Comparison of ENCODE assay signal across 8 mouse cellular contexts in the genomic region with DNA sequence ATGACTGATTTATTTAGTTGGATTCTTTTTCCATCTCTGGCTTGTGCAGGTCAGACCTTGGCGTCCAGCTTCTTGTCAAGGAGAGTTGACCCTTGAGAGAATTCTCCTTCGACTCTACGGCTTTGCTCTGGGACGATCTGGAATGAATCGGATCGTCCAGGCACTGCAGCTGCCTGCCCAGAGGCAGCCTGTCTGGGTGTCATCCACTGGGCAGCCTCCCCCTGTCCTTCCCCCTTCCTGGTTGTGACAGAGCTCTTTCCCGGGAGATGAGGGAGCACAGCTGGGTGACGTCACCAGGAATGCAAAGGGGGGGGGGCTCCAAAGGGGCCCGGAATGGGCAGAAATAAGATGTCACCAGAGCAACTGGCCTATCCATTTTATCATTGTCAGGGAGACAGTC.
DNase-seq lines count a peak whose midpoint lies in the region; ATAC-seq lines count a peak whose summit lies in the region.

No protein-coding gene starts in this region.

- 0 out of 2 replicates have a peak, but pooled peaks cover 4% of the 10 kb centered on the region for H3K4me1 ChIP-seq in kidney, embryonic 14.5 days (ENCODE audit: control insufficient read depth, insufficient read depth, low read length)
- H3K4me1 ChIP-seq in embryonic facial prominence, embryonic 15.5 days = peaks cover 13% of the 10 kb centered on the region
- peaks cover 6% of the 10 kb centered on the region for H3K4me1 ChIP-seq in midbrain, embryonic 13.5 days (replicated peaks)

- H3K36me3 ChIP-seq in kidney, embryonic 14.5 days (ENCODE audit: control insufficient read depth, insufficient read depth, low read length) = no peaks in the 10 kb centered on the region
- H3K36me3 ChIP-seq in embryonic facial prominence, embryonic 15.5 days = no peaks in the 10 kb centered on the region
- H3K36me3 ChIP-seq in midbrain, embryonic 13.5 days = no peaks in the 10 kb centered on the region

- WGBS in kidney, embryonic 14.5 days = 1% methylated on average over 9 of the region's 9 CpGs
- 2% methylated on average over 9 of the region's 9 CpGs for WGBS in embryonic facial prominence, embryonic 15.5 days
- WGBS in midbrain, embryonic 13.5 days = 14% methylated on average over 9 of the region's 9 CpGs

- H3K27ac ChIP-seq in kidney, embryonic 14.5 days (ENCODE audit: low read depth, low read length) = no peak overlapping the region
- no peak overlapping the region for H3K27ac ChIP-seq in embryonic facial prominence, embryonic 15.5 days (replicated peaks)
- H3K27ac ChIP-seq in midbrain, embryonic 13.5 days = no peak overlapping the region

- peak overlapping the region; percentile 34 for H3K4me2 ChIP-seq in kidney, embryonic 14.5 days (replicated peaks; ENCODE audit: low read depth, low read length)
- H3K4me2 ChIP-seq in embryonic facial prominence, embryonic 15.5 days (replicated peaks) = 0 out of 2 replicates have a peak overlapping the region, but pooled peaks have one; percentile 19
- peak overlapping the region; percentile 16; the same call in 1 of the 2 replicates for H3K4me2 ChIP-seq in midbrain, embryonic 13.5 days (replicated peaks)

- H3K9ac ChIP-seq in kidney, embryonic 14.5 days (ENCODE audit: low read depth, low read length) = no peak overlapping the region
- H3K9ac ChIP-seq in embryonic facial prominence, embryonic 15.5 days = no peak overlapping the region
- H3K9ac ChIP-seq in midbrain, embryonic 13.5 days (replicated peaks) = no peak overlapping the region

- no peaks in the 10 kb centered on the region for H3K9me3 ChIP-seq in kidney, embryonic 14.5 days (ENCODE audit: control insufficient read depth, low read length)
- H3K9me3 ChIP-seq in embryonic facial prominence, embryonic 15.5 days (replicated peaks) = no peaks in the 10 kb centered on the region
- no peaks in the 10 kb centered on the region for H3K9me3 ChIP-seq in midbrain, embryonic 13.5 days

- ATAC-seq in kidney, embryonic 14.5 days (ENCODE audit: low FRiP score, low TSS enrichment) = peak; percentile 82; the same call in 1 of the 2 replicates
- ATAC-seq in embryonic facial prominence, embryonic 15.5 days (ENCODE audit: insufficient number of reproducible peaks, low FRiP score, low TSS enrichment, low read depth) = peak; percentile 61; the same call in 1 of the 2 replicates
- ATAC-seq in midbrain, embryonic 13.5 days = no peak

- DNase-seq in adrenal gland, adult 2 months = peak; percentile 7
- DNase-seq in adrenal gland, adult 18-20 months (ENCODE audit: low spot score in 2 of 2) = no peak
- DNase-seq in kidney, adult 8-10 months = no peak
- no peak for DNase-seq in frontal cortex, postnatal 25 days (ENCODE audit: low spot score in 2 of 2)
- DNase-seq in right cerebral cortex, adult 2 months (ENCODE audit: low spot score in 2 of 2) = no peak

- no peaks in the 10 kb centered on the region for H3K27me3 ChIP-seq in kidney, embryonic 14.5 days (ENCODE audit: control insufficient read depth, insufficient read depth, low read length)
- no peaks in the 10 kb centered on the region for H3K27me3 ChIP-seq in embryonic facial prominence, embryonic 15.5 days
- 0 out of 2 replicates have a peak, but pooled peaks cover 3% of the 10 kb centered on the region for H3K27me3 ChIP-seq in midbrain, embryonic 13.5 days

- peak overlapping the region; percentile 7; the same call in 1 of the 2 replicates for H3K4me3 ChIP-seq in kidney, embryonic 14.5 days (ENCODE audit: low read length)
- no peak overlapping the region for H3K4me3 ChIP-seq in embryonic facial prominence, embryonic 15.5 days (replicated peaks)
- no peak overlapping the region for H3K4me3 ChIP-seq in midbrain, embryonic 13.5 days (replicated peaks)
